Mouse (Mus musculus): ENCODE measurements around the gene Rpl37. TPM values are rescaled to one million over a fixed set of nuclear protein-coding genes. Genes with fewer than 3 reads are reported as not detected.

Gene Rpl37
- polyA plus RNA-seq, 1 experiment from 2014 or later: 833 TPM

GRCm38 (mm10) chr15:5149187-5149586 lies 32.7 kb downstream of the Rpl37 start:
- DNase-seq (ENCODE audit: low spot score): no peak

GRCm38 (mm10) chr15:5152171-5152570 lies 35.7 kb downstream of the Rpl37 start:
- no peak for DNase-seq (ENCODE audit: low spot score)

- no peak for DNase-seq (ENCODE audit: low spot score)
These were observed 38.2 kb downstream of the Rpl37 start for GRCm38 (mm10) chr15:5154621-5155020.

- no peak for DNase-seq (ENCODE audit: low spot score)
These were observed 38.6 kb downstream of the Rpl37 start for GRCm38 (mm10) chr15:5155093-5155492.

- no peak for DNase-seq (ENCODE audit: low spot score)
These were observed 39.9 kb downstream of the Rpl37 start for GRCm38 (mm10) chr15:5156355-5156754.

- no peak for DNase-seq (ENCODE audit: low spot score)
These were observed 40.9 kb downstream of the Rpl37 start for GRCm38 (mm10) chr15:5157386-5157785.

GRCm38 (mm10) chr15:5158827-5159226 lies 42.4 kb downstream of the Rpl37 start:
- no peak for DNase-seq (ENCODE audit: low spot score)

GRCm38 (mm10) chr15:5165121-5165773 lies 48.8 kb downstream of the Rpl37 start:
- no peak for DNase-seq (ENCODE audit: low spot score)

Other genes with a start within 250 kb of the Rpl37 start
- gene Mroh2b, start 217.9 kb upstream of the Rpl37 start, polyA plus RNA-seq (2015; fragmentation: Nextera tagmentation; extraction: Ambion mirVana): not detected in 2 replicates
- gene C7, start 52.9 kb upstream of the Rpl37 start, polyA plus RNA-seq (2015; fragmentation: Nextera tagmentation; extraction: Ambion mirVana): not detected in 2 replicates
- 1.0 and 1.3 TPM in 2 replicates for gene Card6, start 8.1 kb upstream of the Rpl37 start, polyA plus RNA-seq (2015; fragmentation: Nextera tagmentation; extraction: Ambion mirVana)
- gene Prkaa1, start 27.2 kb downstream of the Rpl37 start, polyA plus RNA-seq (2015; fragmentation: Nextera tagmentation; extraction: Ambion mirVana): 11.5 and 12.5 TPM in 2 replicates
- gene Ttc33, start 68.9 kb downstream of the Rpl37 start, polyA plus RNA-seq (2015; fragmentation: Nextera tagmentation; extraction: Ambion mirVana): 43.6 and 45.9 TPM in 2 replicates
- 18.2 and 18.3 TPM in 2 replicates for gene Ptger4, start 127.5 kb downstream of the Rpl37 start, polyA plus RNA-seq (2015; fragmentation: Nextera tagmentation; extraction: Ambion mirVana)